Mouse (Mus musculus): ENCODE results near the gene Abcb8.

GRCm38 (mm10) chr5:24433993-24434392 lies 40.5 kb downstream of the Abcb8 start:
- TF ChIP-seq CTCF (IDR thresholded peaks at IDR 0.05; ENCODE audit: low read depth, low read length) (no peak), POLR2A (IDR thresholded peaks at IDR 0.05; ENCODE audit: extremely low read depth, insufficient read depth, low read length) (no peak)

All from liver, adult 2 months (tissue).